Mouse (Mus musculus) cerebellum, adult (tissue): ENCODE measurements around the gene Fam234b.

Source experiments
- ATAC-seq: cut with Nextera tagmentation; 2 replicates; pipeline ENCODE4 v1.9.2; 2017; ENCODE audit warnings: mild to moderate bottlenecking, moderate library complexity, mixed read lengths; ENCODE audit not compliant: insufficient number of reproducible peaks, low FRiP score, low TSS enrichment

The Fam234b gene

GRCm38 (mm10) chr6:135260435-135260834 is 62.7 kb downstream of the Fam234b start:
- no peak for ATAC-seq

- no peak for ATAC-seq
These were observed 63.3 kb downstream of the Fam234b start for GRCm38 (mm10) chr6:135261124-135261523.

GRCm38 (mm10) chr6:135262565-135262964 is 64.8 kb downstream of the Fam234b start:
- ATAC-seq, result no peak

- ATAC-seq, result no peak
These were observed 66.4 kb downstream of the Fam234b start for GRCm38 (mm10) chr6:135264136-135264535.

- no peak for ATAC-seq
These were observed 68.3 kb downstream of the Fam234b start for GRCm38 (mm10) chr6:135266056-135266455.

- no peak for ATAC-seq
These were observed 69.4 kb downstream of the Fam234b start for GRCm38 (mm10) chr6:135267221-135267620.

GRCm38 (mm10) chr6:135268392-135268791 is 70.6 kb downstream of the Fam234b start:
- ATAC-seq, result no peak

GRCm38 (mm10) chr6:135269626-135270025 is 71.8 kb downstream of the Fam234b start:
- ATAC-seq, result no peak

GRCm38 (mm10) chr6:135271761-135272160 is 74.0 kb downstream of the Fam234b start:
- ATAC-seq, result no peak

GRCm38 (mm10) chr6:135273066-135273465 is 75.3 kb downstream of the Fam234b start:
- ATAC-seq, result no peak

- no peak for ATAC-seq
These were observed 77.5 kb downstream of the Fam234b start for GRCm38 (mm10) chr6:135275231-135275630.

- ATAC-seq, result no peak
These were observed 78.9 kb downstream of the Fam234b start for GRCm38 (mm10) chr6:135276474-135277295.

GRCm38 (mm10) chr6:135278302-135278701 is 80.5 kb downstream of the Fam234b start:
- ATAC-seq, result no peak

GRCm38 (mm10) chr6:135279286-135279685 is 81.5 kb downstream of the Fam234b start:
- no peak for ATAC-seq

- no peak for ATAC-seq
These were observed 82.1 kb downstream of the Fam234b start for GRCm38 (mm10) chr6:135279856-135280255.

- no peak for ATAC-seq
These were observed 94.6 kb downstream of the Fam234b start for GRCm38 (mm10) chr6:135292391-135292790.

- ATAC-seq, result no peak
These were observed 96.4 kb downstream of the Fam234b start for GRCm38 (mm10) chr6:135294150-135294549.
